Mouse (Mus musculus) testis, adult 2 months (tissue): ENCODE data around the gene Renbp. TPM values are rescaled to one million over a fixed set of nuclear protein-coding genes. Genes with fewer than 3 reads are reported as not detected.

Source experiments
- H3K27ac ChIP-seq: fragments of 200-500 bp; 2 replicates; pipeline ENCODE4 v1.5.1; 2012; ENCODE audit warnings: low read depth, low read length; ENCODE audit not compliant: control insufficient read depth, insufficient read depth
- H3K27me3 ChIP-seq: fragments of 200-500 bp; 2 replicates; pipeline ENCODE4 v1.6.1; 2012; ENCODE audit warnings: mild to moderate bottlenecking, low read length, moderate library complexity; ENCODE audit not compliant: control insufficient read depth, insufficient read depth
- H3K36me3 ChIP-seq: fragments of 200-500 bp; 2 replicates; pipeline ENCODE4 v1.6.1; 2012; ENCODE audit warnings: mild to moderate bottlenecking, low read length; ENCODE audit not compliant: control insufficient read depth, insufficient read depth
- H3K4me1 ChIP-seq: fragments of 200-500 bp; 2 replicates; pipeline ENCODE4 v1.6.1; 2012; ENCODE audit warnings: low read length; ENCODE audit not compliant: control insufficient read depth, insufficient read depth
- H3K4me3 ChIP-seq: fragments of 200-500 bp; 2 replicates; pipeline ENCODE4 v1.5.1; 2012; ENCODE audit warnings: low read depth, mild to moderate bottlenecking, low read length, moderate library complexity, mixed read lengths; ENCODE audit not compliant: control insufficient read depth
- CTCF ChIP-seq: fragments of 200-500 bp; IDR thresholded peaks from 2 replicates; pipeline ENCODE4 v1.5.1; 2012; ENCODE audit warnings: low read depth, mild to moderate bottlenecking, inconsistent platforms, low read length, moderate library complexity; ENCODE audit not compliant: control insufficient read depth, insufficient read depth, insufficient replicate concordance
- POLR2A ChIP-seq: fragments of 200-500 bp; IDR thresholded peaks from 2 replicates; pipeline ENCODE4 v1.6.1; 2012; ENCODE audit warnings: low read depth, mild to moderate bottlenecking, inconsistent platforms, low read length, moderate library complexity; ENCODE audit not compliant: control insufficient read depth
- polyA plus RNA-seq: library from polyadenylated mRNA; depleted of rRNA; stranded (reverse); fragments of >200 nt; gene quantifications from 2 replicates; pipeline ENCODE4 v1.2.3, GENCODE M21; 2012; rRNA removed

Gene Renbp
- polyA plus RNA-seq, 1 experiment = 2.1 TPM

DNA sequence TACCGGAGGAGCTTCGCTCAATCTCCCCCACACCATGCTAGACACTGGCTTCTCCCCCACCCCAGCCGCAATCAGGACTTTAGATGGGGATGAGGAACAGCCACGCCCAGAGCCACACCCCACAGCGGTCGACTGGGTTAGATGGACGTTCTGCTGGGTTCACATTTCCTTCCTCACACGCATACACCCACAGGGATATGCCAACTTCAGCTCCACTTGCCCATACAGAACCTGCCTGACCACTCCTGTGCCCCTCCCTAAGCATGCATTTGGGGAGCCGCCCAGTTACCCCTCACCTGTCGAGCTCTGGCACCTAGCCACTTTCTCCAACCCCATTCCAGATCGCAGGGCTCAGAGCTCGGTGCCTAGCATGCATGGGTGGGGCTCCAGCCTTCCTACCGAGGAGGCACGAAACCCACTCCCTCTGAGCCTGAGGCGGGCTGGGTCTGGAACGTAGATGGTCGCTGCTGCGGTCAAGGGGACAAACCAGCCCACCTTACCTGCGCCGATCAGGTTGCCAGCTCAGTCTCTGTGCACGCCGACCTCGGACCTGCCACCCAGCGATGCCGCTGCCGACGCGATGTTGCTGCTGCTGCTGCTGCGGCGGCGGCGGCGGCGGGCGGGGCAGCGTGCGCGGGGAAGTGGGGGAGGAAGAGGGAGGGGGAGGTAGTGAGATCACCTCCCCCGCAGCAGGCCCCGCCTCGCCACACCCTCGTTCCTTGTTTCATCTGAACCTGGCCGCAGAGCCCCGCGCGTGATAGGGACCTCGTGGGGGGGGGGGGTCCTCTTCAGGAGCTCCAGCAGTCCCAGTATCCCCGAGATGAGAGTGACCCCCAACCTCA lies 50.2 kb downstream of the Renbp start:
- Histone ChIP-seq H3K4me1 (peaks cover 8% of the 10 kb centered on the region), H3K27ac (no peak overlapping the region)
- TF ChIP-seq CTCF = no peak
- no peak for TF ChIP-seq POLR2A

DNA sequence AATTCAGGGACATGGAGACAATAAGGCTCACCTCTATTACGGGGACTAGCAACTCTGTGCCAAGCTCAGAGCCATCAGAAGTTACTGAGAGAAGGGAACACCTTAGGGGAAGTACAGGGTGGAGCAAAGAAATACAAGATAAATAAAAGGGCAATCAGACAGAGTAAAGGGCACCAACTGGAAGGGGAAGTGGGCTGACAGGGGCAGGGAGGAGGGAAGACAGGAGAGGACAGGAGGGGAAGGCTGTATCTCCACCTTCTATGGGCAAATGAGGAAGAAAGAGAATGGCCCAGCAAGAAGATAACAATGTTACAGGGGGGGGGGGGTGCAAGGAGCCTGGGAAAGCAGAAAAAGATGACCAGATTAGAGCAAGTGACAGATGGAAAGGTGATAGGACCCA lies 53.6 kb downstream of the Renbp start:
- H3K4me3 ChIP-seq = no peak overlapping the region
- no peaks in the 10 kb centered on the region for H3K36me3 ChIP-seq
- no peaks in the 10 kb centered on the region for H3K27me3 ChIP-seq
- H3K27ac ChIP-seq = no peak overlapping the region
- TF ChIP-seq POLR2A (no peak), CTCF (no peak)
- H3K4me1 ChIP-seq = peaks cover 8% of the 10 kb centered on the region

More for the DNA sequence above, 50.2 kb downstream of the Renbp start:
- Histone ChIP-seq H3K4me3 (peak overlapping the region; percentile 26), H3K27me3 (no peaks in the 10 kb centered on the region), H3K36me3 (no peaks in the 10 kb centered on the region)

DNA sequence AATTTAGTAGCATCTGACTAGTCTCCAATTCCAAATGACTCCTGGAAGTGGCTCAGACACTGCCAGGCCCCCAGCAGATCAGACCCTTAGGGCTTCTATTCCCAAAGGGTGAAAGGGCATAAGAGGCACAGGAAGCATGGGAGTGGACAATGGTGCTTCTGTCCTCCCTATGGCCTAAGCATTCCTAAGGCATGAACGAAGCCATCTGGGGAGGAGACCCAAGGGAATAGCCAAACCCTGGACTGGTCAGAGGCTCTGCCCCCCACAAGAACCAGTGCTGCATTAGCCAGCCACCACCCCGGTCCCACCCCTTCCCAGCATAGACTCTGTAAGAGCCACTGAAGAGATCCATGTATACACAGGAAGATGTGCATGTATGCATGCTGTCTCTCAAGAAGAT lies 54.8 kb downstream of the Renbp start:
- no peak overlapping the region for H3K4me3 ChIP-seq
- H3K4me1 ChIP-seq = peaks cover 5% of the 10 kb centered on the region
- H3K27me3 ChIP-seq = no peaks in the 10 kb centered on the region
- no peak for TF ChIP-seq POLR2A
- TF ChIP-seq CTCF = no peak
- no peaks in the 10 kb centered on the region for H3K36me3 ChIP-seq
- no peak overlapping the region for H3K27ac ChIP-seq

Other genes with a start within 250 kb of the Renbp start
- 10.8 and 12.2 TPM in 2 replicates for gene Bcap31, start 214.7 kb downstream of the Renbp start, polyA plus RNA-seq
- gene Abcd1, start 214.3 kb downstream of the Renbp start, polyA plus RNA-seq = 21.1 and 24.4 TPM in 2 replicates
- 0.06 and 0.07 TPM in 2 replicates for gene Plxnb3, start 173.8 kb downstream of the Renbp start, polyA plus RNA-seq
- gene Srpk3, start 156.4 kb downstream of the Renbp start, polyA plus RNA-seq = 0.36 and 0.64 TPM in 2 replicates
- gene Idh3g, start 144.0 kb downstream of the Renbp start, polyA plus RNA-seq = 37.8 and 43.9 TPM in 2 replicates
- 49.0 and 53.3 TPM in 2 replicates for gene Ssr4, start 143.8 kb downstream of the Renbp start, polyA plus RNA-seq
- 0.49 and 0.55 TPM in 2 replicates for gene Pdzd4, start 105.9 kb downstream of the Renbp start, polyA plus RNA-seq
- gene Avpr2, start 38.7 kb downstream of the Renbp start, polyA plus RNA-seq = not detected in 2 replicates
- 0.06 and 0.35 TPM in 2 replicates for gene L1cam, start 34.7 kb downstream of the Renbp start, polyA plus RNA-seq
- 0.44 and 0.58 TPM in 2 replicates for gene Arhgap4, start 9.0 kb downstream of the Renbp start, polyA plus RNA-seq
- gene Naa10, start 8.9 kb downstream of the Renbp start, polyA plus RNA-seq = 3.7 and 5.4 TPM in 2 replicates
- gene Hcfc1, start 35.5 kb upstream of the Renbp start, polyA plus RNA-seq = 10.7 and 13.8 TPM in 2 replicates
- 12.8 and 17.0 TPM in 2 replicates for gene Irak1, start 93.1 kb upstream of the Renbp start, polyA plus RNA-seq
- gene Opn1mw, start 196.6 kb upstream of the Renbp start, polyA plus RNA-seq = not detected in 2 replicates
- gene Mecp2, start 204.5 kb upstream of the Renbp start, polyA plus RNA-seq = 0.74 and 0.76 TPM in 2 replicates
- gene Tex28, start 237.0 kb upstream of the Renbp start, polyA plus RNA-seq = 1.2 and 1.7 TPM in 2 replicates
- 5.6 and 6.8 TPM in 2 replicates for gene Tktl1, start 246.4 kb upstream of the Renbp start, polyA plus RNA-seq